Mouse (Mus musculus): ENCODE measurements around the gene March10. TPM values are rescaled to one million over a fixed set of nuclear protein-coding genes. Genes with fewer than 3 reads are reported as not detected.

The March10 gene
- polyA plus RNA-seq, 2 experiments = not detected

DNA sequence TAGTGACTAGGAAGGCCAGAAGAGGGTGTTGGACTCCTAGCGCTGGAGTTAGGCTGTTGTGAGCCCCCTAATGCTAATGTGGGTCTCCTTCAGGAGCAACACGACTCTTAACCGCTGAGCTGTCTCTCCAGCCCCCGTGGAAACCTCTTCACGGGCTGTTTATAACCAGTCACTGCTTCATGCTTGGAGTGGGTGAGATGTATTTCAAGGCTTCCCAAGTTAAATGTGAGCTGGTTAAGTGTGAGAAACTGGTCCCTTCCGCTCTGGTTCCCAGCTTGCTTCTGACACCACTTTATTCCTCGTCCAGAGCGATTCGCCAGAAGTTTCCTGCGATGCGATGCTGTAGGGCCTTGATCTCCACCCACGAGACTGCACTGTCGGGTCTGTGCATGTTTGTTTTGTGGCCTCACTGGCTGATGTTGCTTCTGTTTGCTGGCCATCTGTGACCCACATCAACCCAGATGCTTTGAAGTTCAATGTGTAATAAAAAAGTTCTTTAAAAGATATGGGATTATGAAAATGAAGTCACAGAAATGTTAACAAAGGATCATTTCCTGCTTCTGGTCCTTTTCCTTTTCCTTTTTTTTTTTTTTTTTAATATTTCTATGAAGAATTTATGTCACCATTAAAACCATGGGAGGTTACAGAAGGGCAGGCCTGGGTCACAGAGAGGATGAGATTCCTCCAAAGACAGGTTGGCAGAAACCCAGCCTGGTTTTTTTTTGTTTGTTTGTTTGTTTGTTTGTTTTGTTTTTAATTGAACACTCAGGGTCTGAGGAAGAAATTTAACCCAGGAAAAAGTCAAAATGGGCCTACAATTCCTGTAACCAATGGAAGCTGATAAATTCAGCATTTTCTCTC, 86.8 kb downstream of the March10 start:
- H3K27me3 ChIP-seq (ENCODE audit: control insufficient read depth, insufficient read depth, low read length) = peaks cover 2% of the 10 kb centered on the region
- no peak for DNase-seq (ENCODE audit: low read depth in 3 of 3, low spot score in 3 of 3)
- TF ChIP-seq EP300 (IDR thresholded peaks at IDR 0.05; ENCODE audit: low read depth) (no peak), CTCF (IDR thresholded peaks at IDR 0.05; ENCODE audit: low read depth) (no peak)
- ATAC-seq (ENCODE audit: insufficient read depth) = no peak
- no peaks in the 10 kb centered on the region for H3K36me3 ChIP-seq (replicated peaks; ENCODE audit: control insufficient read depth, insufficient read depth, low read depth)
- no peaks in the 10 kb centered on the region for H3K9me3 ChIP-seq (ENCODE audit: control insufficient read depth, low read length)
- no peak overlapping the region for H3K9ac ChIP-seq (replicated peaks)
- no peak overlapping the region for H3K4me3 ChIP-seq (ENCODE audit: insufficient read depth in 1 of 2, low read depth in 2 of 2, low read length in 2 of 2)
- 84% methylated on average over 13 of the region's 13 CpGs for WGBS (ENCODE audit: insufficient replicate concordance)
- no peak overlapping the region for H3K4me2 ChIP-seq (ENCODE audit: low read depth)
- H3K4me1 ChIP-seq (replicated peaks; ENCODE audit: control insufficient read depth in 2 of 2, insufficient read depth in 2 of 2, low read length in 1 of 2) = peaks cover 48 to 53% of the 10 kb centered on the region in 2 experiments
- H3K27ac ChIP-seq = no peak overlapping the region

DNA sequence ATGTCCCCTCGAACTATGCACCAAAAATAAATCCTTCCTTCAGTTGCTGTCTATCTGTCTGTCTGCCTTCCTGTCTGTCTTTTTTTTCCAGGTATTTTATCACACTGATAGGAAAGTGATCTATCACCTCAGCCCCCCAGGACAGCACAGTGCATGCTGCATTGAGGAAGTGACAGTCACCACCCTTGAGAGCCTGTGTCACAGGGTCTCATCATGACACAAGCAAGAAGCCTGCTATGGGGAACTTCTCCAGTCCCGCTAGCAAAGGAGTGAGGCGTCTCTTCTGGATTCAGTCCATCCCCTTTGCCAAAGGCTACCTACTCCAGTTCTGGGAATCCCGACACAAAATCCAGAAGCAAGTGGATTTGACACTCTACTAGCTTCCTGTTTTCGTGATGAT, 87.7 kb downstream of the March10 start:
- Histone ChIP-seq H3K4me1 (replicated peaks; ENCODE audit: control insufficient read depth in 2 of 2, insufficient read depth in 2 of 2, low read length in 1 of 2) (peaks cover 46 to 53% of the 10 kb centered on the region in 2 experiments), H3K9ac (replicated peaks) (no peak overlapping the region), H3K4me2 (ENCODE audit: low read depth) (no peak overlapping the region), H3K4me3 (ENCODE audit: insufficient read depth in 1 of 2, low read depth in 2 of 2, low read length in 2 of 2) (no peak overlapping the region), H3K36me3 (replicated peaks; ENCODE audit: control insufficient read depth, insufficient read depth, low read depth) (no peaks in the 10 kb centered on the region), H3K9me3 (ENCODE audit: control insufficient read depth, low read length) (no peaks in the 10 kb centered on the region), H3K27ac (no peak overlapping the region), H3K27me3 (ENCODE audit: control insufficient read depth, insufficient read depth, low read length) (peaks cover 9% of the 10 kb centered on the region)
- DNase-seq (ENCODE audit: low read depth in 3 of 3, low spot score in 3 of 3) (no peak), ATAC-seq (ENCODE audit: insufficient read depth) (no peak)
- TF ChIP-seq EP300 (IDR thresholded peaks at IDR 0.05; ENCODE audit: low read depth) (no peak), CTCF (IDR thresholded peaks at IDR 0.05; ENCODE audit: low read depth) (no peak)
- WGBS (ENCODE audit: insufficient replicate concordance) = 51% methylated on average over 5 of the region's 5 CpGs

DNA sequence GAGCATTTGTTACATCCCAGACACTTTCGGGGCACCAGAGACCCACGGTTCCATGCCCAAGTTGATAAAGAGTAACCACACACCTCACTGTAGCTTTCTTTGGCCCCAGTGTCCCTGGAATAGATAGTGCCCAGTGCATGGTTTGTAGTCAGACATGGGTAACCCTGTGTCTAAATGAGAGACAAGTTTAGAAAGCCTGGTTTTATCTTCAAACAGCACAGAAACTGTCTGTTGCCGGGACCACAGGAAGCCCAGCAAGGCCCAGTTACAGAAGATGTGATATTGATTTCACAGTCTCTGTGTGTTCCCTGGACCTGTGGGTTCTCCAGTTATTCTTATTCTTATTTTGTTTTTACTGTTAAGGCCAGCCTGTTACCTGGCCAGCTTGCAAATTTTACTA, 89.4 kb downstream of the March10 start:
- peak overlapping the region; percentile 10; the same call in 1 of the 2 replicates for H3K9ac ChIP-seq (replicated peaks)
- ATAC-seq (ENCODE audit: insufficient read depth) = no peak; the same call in 1 of the 2 replicates
- H3K4me3 ChIP-seq (ENCODE audit: insufficient read depth in 1 of 2, low read depth in 2 of 2, low read length in 2 of 2) = no peak overlapping the region
- H3K9me3 ChIP-seq (ENCODE audit: control insufficient read depth, low read length) = no peaks in the 10 kb centered on the region
- DNase-seq (ENCODE audit: low read depth in 3 of 3, low spot score in 3 of 3) = no peak
- H3K4me1 ChIP-seq (replicated peaks; ENCODE audit: control insufficient read depth in 2 of 2, insufficient read depth in 2 of 2, low read length in 1 of 2) = peaks cover 44 to 51% of the 10 kb centered on the region in 2 experiments
- TF ChIP-seq EP300 (IDR thresholded peaks at IDR 0.05; ENCODE audit: low read depth) = peak; percentile 48; the same call in 1 of the 2 replicates
- no peak for TF ChIP-seq CTCF (IDR thresholded peaks at IDR 0.05; ENCODE audit: low read depth)
- peak overlapping the region; percentile 92 for H3K27ac ChIP-seq
- 9% methylated on average over 3 of the region's 3 CpGs for WGBS (ENCODE audit: insufficient replicate concordance)
- peaks cover 15% of the 10 kb centered on the region for H3K27me3 ChIP-seq (ENCODE audit: control insufficient read depth, insufficient read depth, low read length)
- peak overlapping the region; percentile 21 for H3K4me2 ChIP-seq (ENCODE audit: low read depth)
- H3K36me3 ChIP-seq (replicated peaks; ENCODE audit: control insufficient read depth, insufficient read depth, low read depth) = no peaks in the 10 kb centered on the region

DNA sequence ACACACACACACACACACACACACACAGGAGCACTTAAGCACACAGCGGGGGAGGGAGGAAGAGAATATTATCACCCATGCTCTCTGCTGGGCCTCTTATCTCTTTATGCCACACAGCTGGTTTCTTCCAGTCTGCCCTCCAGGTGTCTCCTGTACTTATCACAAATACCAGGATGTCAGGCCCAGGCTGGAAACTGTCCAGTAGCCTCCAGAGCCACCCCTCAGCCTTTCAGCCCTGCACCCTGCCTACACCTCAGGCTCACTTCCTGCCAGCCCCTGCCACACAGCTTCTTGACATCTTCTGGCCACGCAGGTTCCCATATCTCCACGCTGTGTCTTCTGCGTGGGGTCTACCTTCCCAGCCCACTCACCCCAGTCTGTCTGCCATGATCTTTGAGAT, 90.5 kb downstream of the March10 start:
- peaks cover 15% of the 10 kb centered on the region for H3K27me3 ChIP-seq (ENCODE audit: control insufficient read depth, insufficient read depth, low read length)
- H3K27ac ChIP-seq = peak overlapping the region; percentile 92
- no peak overlapping the region for H3K4me3 ChIP-seq (ENCODE audit: insufficient read depth in 1 of 2, low read depth in 2 of 2, low read length in 2 of 2)
- ATAC-seq (ENCODE audit: insufficient read depth) = peak; percentile 95
- no peaks in the 10 kb centered on the region for H3K36me3 ChIP-seq (replicated peaks; ENCODE audit: control insufficient read depth, insufficient read depth, low read depth)
- peak overlapping the region; percentile 58 for H3K9ac ChIP-seq (replicated peaks)
- no peak for TF ChIP-seq CTCF (IDR thresholded peaks at IDR 0.05; ENCODE audit: low read depth)
- TF ChIP-seq EP300 (IDR thresholded peaks at IDR 0.05; ENCODE audit: low read depth) = peak; percentile 96
- WGBS (ENCODE audit: insufficient replicate concordance) = 15% methylated on average over 4 of the region's 4 CpGs
- DNase-seq (ENCODE audit: low read depth in 3 of 3, low spot score in 3 of 3) = peak; percentile 89 to 93 (median 91)
- peak overlapping the region; percentile 59 for H3K4me2 ChIP-seq (ENCODE audit: low read depth)
- no peaks in the 10 kb centered on the region for H3K9me3 ChIP-seq (ENCODE audit: control insufficient read depth, low read length)
- H3K4me1 ChIP-seq (replicated peaks; ENCODE audit: control insufficient read depth in 2 of 2, insufficient read depth in 2 of 2, low read length in 1 of 2) = peaks cover 44 to 51% of the 10 kb centered on the region in 2 experiments

DNA sequence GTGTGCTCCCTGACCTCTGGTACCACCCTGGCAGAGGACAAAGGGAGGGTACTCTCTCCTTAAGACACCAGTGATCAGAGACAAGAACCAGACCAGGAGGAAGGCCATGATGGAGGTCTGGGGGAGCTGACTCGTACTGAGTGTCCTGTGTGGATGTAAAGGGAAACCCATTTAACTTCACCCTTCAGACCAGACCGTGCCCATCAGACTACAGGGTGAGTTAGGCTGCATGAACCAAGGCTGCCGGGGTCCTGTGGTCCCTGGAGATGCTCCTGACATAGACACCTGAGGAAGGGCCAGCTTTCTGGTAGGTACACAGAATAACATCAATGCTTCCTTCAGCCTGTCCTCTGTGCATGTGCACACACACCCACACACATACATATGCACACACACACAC, 90.9 kb downstream of the March10 start:
- Histone ChIP-seq H3K4me1 (replicated peaks; ENCODE audit: control insufficient read depth in 2 of 2, insufficient read depth in 2 of 2, low read length in 1 of 2) (peaks cover 44 to 51% of the 10 kb centered on the region in 2 experiments), H3K27ac (peak overlapping the region; percentile 78), H3K4me2 (ENCODE audit: low read depth) (peak overlapping the region; percentile 59), H3K9me3 (ENCODE audit: control insufficient read depth, low read length) (no peaks in the 10 kb centered on the region), H3K27me3 (ENCODE audit: control insufficient read depth, insufficient read depth, low read length) (peaks cover 15% of the 10 kb centered on the region), H3K9ac (replicated peaks) (peak overlapping the region; percentile 56), H3K36me3 (replicated peaks; ENCODE audit: control insufficient read depth, insufficient read depth, low read depth) (no peaks in the 10 kb centered on the region), H3K4me3 (ENCODE audit: insufficient read depth in 1 of 2, low read depth in 2 of 2, low read length in 2 of 2) (no peak overlapping the region)
- 47% methylated on average over 3 of the region's 3 CpGs for WGBS (ENCODE audit: insufficient replicate concordance)
- no peak for ATAC-seq (ENCODE audit: insufficient read depth)
- TF ChIP-seq EP300 (IDR thresholded peaks at IDR 0.05; ENCODE audit: low read depth) (no peak), CTCF (IDR thresholded peaks at IDR 0.05; ENCODE audit: low read depth) (no peak)
- no peak for DNase-seq (ENCODE audit: low read depth in 3 of 3, low spot score in 3 of 3)

Data from liver, embryonic 14.5 days (tissue).